Mouse (Mus musculus) CH12.LX (cell line): Measurements from ENCODE around the gene Txnrd1.
A peak's percentile ranks its signal among the peaks of the same experiment; 100 is the strongest.

ENCODE experiments used
- CTCF ChIP-seq, 2 experiments: IDR thresholded peaks in 1 of 2; conservative IDR thresholded peaks in 1 of 2; 2 replicates each; pipeline ENCODE4 v1.5.1; 2011 to 2012; ENCODE audit warnings: low read depth in 2 of 2, low read length in 2 of 2, improper control_type of control experiment in 1 of 2, inconsistent platforms in 1 of 2, mild to moderate bottlenecking in 1 of 2, moderate library complexity in 1 of 2
- EP300 ChIP-seq: IDR thresholded peaks from 2 replicates; pipeline ENCODE4 v1.6.1; 2011; ENCODE audit warnings: low read length, improper control_type of control experiment
- ETS1 ChIP-seq: conservative IDR thresholded peaks from 2 replicates; pipeline ENCODE4 v1.6.1; 2012; ENCODE audit warnings: low read depth, mild to moderate bottlenecking, inconsistent platforms, low read length, improper control_type of control experiment, moderate library complexity
- HCFC1 ChIP-seq: IDR thresholded peaks from 2 replicates; pipeline ENCODE4 v1.6.1; 2012; ENCODE audit warnings: low read depth, mild to moderate bottlenecking, inconsistent platforms, low read length, improper control_type of control experiment
- KAT2A ChIP-seq: IDR thresholded peaks from 2 replicates; pipeline ENCODE4 v1.6.1; 2012; ENCODE audit warnings: low read length, improper control_type of control experiment, inconsistent platforms; ENCODE audit not compliant: insufficient replicate concordance
- MAZ ChIP-seq: IDR thresholded peaks from 2 replicates; pipeline ENCODE4 v1.6.1; 2012; ENCODE audit warnings: low read depth, mild to moderate bottlenecking, inconsistent platforms, low read length, improper control_type of control experiment, moderate library complexity
- MEF2A ChIP-seq: IDR thresholded peaks from 2 replicates; pipeline ENCODE4 v1.6.1; 2014; ENCODE audit warnings: low read depth, mild to moderate bottlenecking, inconsistent platforms, low read length, improper control_type of control experiment, borderline replicate concordance
- NRF1 ChIP-seq: IDR thresholded peaks from 2 replicates; pipeline ENCODE4 v1.6.1; 2014; ENCODE audit warnings: low read depth, mild to moderate bottlenecking, inconsistent platforms, low read length, improper control_type of control experiment, moderate library complexity
- POLR2A ChIP-seq: IDR thresholded peaks from 2 replicates; pipeline ENCODE4 v1.6.1; 2011; ENCODE audit warnings: low read depth, mild to moderate bottlenecking, improper control_type of control experiment, low read length
- POLR2AphosphoS2 ChIP-seq: IDR thresholded peaks from 2 replicates; pipeline ENCODE4 v1.6.1; 2011; ENCODE audit warnings: low read depth, low read length, improper control_type of control experiment
- SMC3 ChIP-seq: IDR thresholded peaks from 2 replicates; pipeline ENCODE4 v1.6.1; 2011; ENCODE audit warnings: low read depth, low read length, improper control_type of control experiment
- UBTF ChIP-seq: IDR thresholded peaks from 2 replicates; pipeline ENCODE4 v1.6.1; 2012; ENCODE audit warnings: low read depth, mild to moderate bottlenecking, inconsistent platforms, low read length, improper control_type of control experiment, moderate library complexity

- TF ChIP-seq EP300: no peak
- TF ChIP-seq UBTF: peak; percentile 87
- no peak for TF ChIP-seq HCFC1
- TF ChIP-seq MEF2A: no peak
- TF ChIP-seq ETS1: no peak
- TF ChIP-seq MAZ: no peak
- TF ChIP-seq POLR2AphosphoS2: no peak
- no peak for TF ChIP-seq CTCF (conservative IDR thresholded peaks at IDR 0.05 in 1 of 2, IDR thresholded peaks at IDR 0.05 in 1 of 2; ENCODE audit: low read depth in 2 of 2, low read length in 2 of 2)
- peak; percentile 68 for TF ChIP-seq POLR2A
- TF ChIP-seq SMC3: no peak
- TF ChIP-seq NRF1: peak; percentile 66
- TF ChIP-seq KAT2A: no peak
These were observed 26.6 kb downstream of the Txnrd1 start for GRCm38 (mm10) chr10:82860181-82860928.
